Mouse (Mus musculus): ENCODE data around the gene Sval3.

Sval3 gene

DNA sequence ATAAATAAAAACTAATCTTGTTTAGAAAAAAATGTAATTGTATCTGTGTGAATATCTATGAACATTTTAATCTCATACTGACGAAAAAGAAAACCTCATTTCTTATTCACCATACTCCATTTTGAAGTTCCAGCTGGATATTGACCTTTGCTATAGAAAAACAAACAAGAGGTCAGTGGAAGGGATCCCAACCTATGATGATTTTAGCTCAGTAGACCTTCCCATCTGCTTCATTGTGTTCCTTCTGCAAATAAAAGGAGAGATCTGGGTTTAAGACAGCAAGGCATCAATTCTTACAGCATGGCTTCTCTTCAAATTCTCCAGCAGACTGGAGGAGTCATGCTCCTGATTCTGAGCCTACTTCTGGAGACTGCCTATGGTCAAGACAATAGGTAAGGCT, at the start of gene Sval3:
Gene Sval3, plus strand, starts transcription at position 301 of the 400 bp plus-strand sequence.
- no peak for DNase-seq

DNA sequence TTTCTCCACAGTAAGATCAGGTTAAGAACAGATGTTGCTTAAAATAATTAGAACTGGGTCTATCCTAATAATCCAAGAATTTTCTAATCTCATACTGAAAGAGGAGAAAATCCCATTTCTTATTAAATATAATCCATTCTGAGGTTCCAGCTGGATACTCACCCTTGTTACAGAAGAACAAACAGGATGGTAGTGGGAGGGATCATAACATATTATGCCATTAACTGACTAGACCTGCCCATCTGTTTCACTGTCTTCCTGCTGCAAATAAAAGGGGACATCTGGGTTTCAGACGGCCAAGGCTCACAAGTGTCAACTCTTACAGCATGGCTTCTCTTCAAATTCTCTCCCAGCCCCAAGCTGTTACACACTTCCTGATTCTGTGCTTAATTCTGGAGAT, 16.6 kb upstream of the Sval3 start, which contains the start of gene Sval1:
Gene Sval1, plus strand, starts transcription at position 301 of the 400 bp plus-strand sequence.
- DNase-seq: no peak
